Mouse (Mus musculus) brain, embryonic 14.5 days (tissue): ENCODE results near the gene Wdr90.

ENCODE experiments used
- CTCF ChIP-seq: fragments of 200-500 bp; IDR thresholded peaks from 2 replicates; pipeline ENCODE4 v1.5.1; 2012; ENCODE audit warnings: inconsistent platforms, mild to moderate bottlenecking, moderate library complexity, borderline replicate concordance; ENCODE audit not compliant: insufficient read depth, insufficient read length; ENCODE audit errors: extremely low read depth
- POLR2A ChIP-seq: fragments of 200-500 bp; IDR thresholded peaks from 2 replicates; pipeline ENCODE4 v1.6.1; 2012; ENCODE audit warnings: mild to moderate bottlenecking, inconsistent platforms, borderline replicate concordance; ENCODE audit not compliant: poor library complexity, insufficient read depth, insufficient read length, severe bottlenecking; ENCODE audit errors: extremely low read depth

DNA sequence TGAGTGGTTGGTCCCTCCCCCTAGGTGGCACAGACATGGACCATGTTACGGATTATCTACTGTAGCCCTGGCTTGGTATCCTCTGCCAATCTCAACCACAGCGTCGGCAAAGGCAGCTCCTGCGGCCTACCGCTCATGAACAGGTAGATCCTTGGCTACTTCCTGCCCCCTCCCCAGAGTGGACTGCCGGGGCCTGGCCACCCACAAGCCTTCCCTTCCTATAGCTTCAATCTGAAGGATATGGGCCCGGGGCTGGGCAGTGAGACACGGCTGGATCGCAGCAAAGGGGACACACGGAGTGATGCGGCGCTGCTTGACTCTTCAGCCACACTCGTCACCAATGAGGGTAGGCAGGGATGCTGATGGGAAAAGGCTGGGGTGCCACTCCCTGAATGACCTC lies 34.3 kb downstream of the Wdr90 start:
- TF ChIP-seq POLR2A (no peak), CTCF (no peak)
